Mouse (Mus musculus) gastrocnemius, postnatal 36 days (tissue): ENCODE measurements around the gene Nphs2. TPM values are rescaled to one million over a fixed set of nuclear protein-coding genes. Genes with fewer than 3 reads are reported as not detected.
A peak's percentile ranks its signal among the peaks of the same experiment; 100 is the strongest.
"Not testable (repeated sequence)": the region's sequence is repeated elsewhere in the genome, so short reads cannot be mapped to it uniquely, and the experiment has no call there.

Source experiments
- DNase-seq, 2 experiments: peaks; one replicate each; pipeline ENCODE4 v3.0.0; 2022
- intact Hi-C: fragments of 180-260 bp; cut with DNase I; formaldehyde crosslinking; loops from one replicate; pipeline ENCODE4 v1.15.1; 2025
- long read RNA-seq, 2 experiments: library from polyadenylated mRNA; stranded (forward); transcript quantifications; one replicate each; pipeline ENCODE4 v2.0.0; 2021
- total RNA-seq, 2 experiments: library from RNA; stranded (reverse); gene quantifications; 2 replicates each; pipeline ENCODE4 v1.2.3; 2021

The Nphs2 gene
- not detected for total RNA-seq
- long read RNA-seq, experiment 1 = 0 reads
- long read RNA-seq, experiment 2 = 0 reads

GRCm38 (mm10) chr1:156310630-156311029 lies at the start of gene Nphs2:
Gene Nphs2, plus strand, starts transcription at chr1:156310727.
- no peak for DNase-seq
- intact Hi-C loops = no loop called here

- intact Hi-C loops = loop anchor here (5.0 kb wide), 2 partner anchors 279 to 369 kb away; no protein-coding TSS in a partner anchor
Observed at GRCm38 (mm10) chr1:156263352-156263751, 47.2 kb upstream of the Nphs2 start.

GRCm38 (mm10) chr1:156263946-156264345 lies 46.6 kb upstream of the Nphs2 start:
- intact Hi-C loops = loop anchor here (5.0 kb wide), 2 partner anchors 278 to 368 kb away; no protein-coding TSS in a partner anchor
- DNase-seq = no peak

More at GRCm38 (mm10) chr1:156263352-156263751, 47.2 kb upstream of the Nphs2 start:
- peak in 1 of 2 experiments; percentile 21 for DNase-seq

GRCm38 (mm10) chr1:156268546-156268945 lies 42.0 kb upstream of the Nphs2 start:
- intact Hi-C loops, DNase-seq: not testable (repeated sequence)

GRCm38 (mm10) chr1:156270471-156270870 lies 40.1 kb upstream of the Nphs2 start:
- DNase-seq = no peak
- intact Hi-C loops = no loop called here

GRCm38 (mm10) chr1:156271654-156272053 lies 38.9 kb upstream of the Nphs2 start:
- intact Hi-C loops = loop anchor here (1.0 kb wide), 1 partner anchor 17 kb away; no protein-coding TSS in a partner anchor
- no peak for DNase-seq

- intact Hi-C loops = no loop called here
- no peak for DNase-seq
Observed at GRCm38 (mm10) chr1:156273647-156274046, 36.9 kb upstream of the Nphs2 start.

GRCm38 (mm10) chr1:156280131-156280530 lies 30.4 kb upstream of the Nphs2 start:
- DNase-seq = no peak
- intact Hi-C loops = no loop called here

- DNase-seq = no peak
- intact Hi-C loops = no loop called here
Observed at GRCm38 (mm10) chr1:156284207-156284606, 26.3 kb upstream of the Nphs2 start.

GRCm38 (mm10) chr1:156284851-156285540 lies 25.5 kb upstream of the Nphs2 start:
- no peak for DNase-seq
- intact Hi-C loops = no loop called here

GRCm38 (mm10) chr1:156285541-156285896 lies 25.0 kb upstream of the Nphs2 start:
- intact Hi-C loops = no loop called here
- DNase-seq = no peak

- intact Hi-C loops = no loop called here
- DNase-seq = no peak
Observed at GRCm38 (mm10) chr1:156288556-156289221, 21.8 kb upstream of the Nphs2 start.

GRCm38 (mm10) chr1:156289222-156289587 lies 21.3 kb upstream of the Nphs2 start:
- intact Hi-C loops, DNase-seq: not testable (repeated sequence)

GRCm38 (mm10) chr1:156290016-156290415 lies 20.5 kb upstream of the Nphs2 start:
- no peak for DNase-seq
- intact Hi-C loops = no loop called here

- intact Hi-C loops = no loop called here
- DNase-seq = no peak
Observed at GRCm38 (mm10) chr1:156302911-156303749, 7.4 kb upstream of the Nphs2 start, which contains the start of gene Tdrd5. Gene Tdrd5, minus strand, starts transcription at chr1:156303664.

GRCm38 (mm10) chr1:156308595-156308994 lies 1.9 kb upstream of the Nphs2 start:
- intact Hi-C loops = no loop called here
- no peak for DNase-seq

GRCm38 (mm10) chr1:156323126-156323525 lies 12.6 kb downstream of the Nphs2 start:
- intact Hi-C loops = no loop called here
- DNase-seq = no peak

- intact Hi-C loops = no loop called here
Observed at GRCm38 (mm10) chr1:156340847-156341246, 30.3 kb downstream of the Nphs2 start.

GRCm38 (mm10) chr1:156344433-156344832 lies 33.9 kb downstream of the Nphs2 start:
- no peak for DNase-seq
- intact Hi-C loops = no loop called here

More at GRCm38 (mm10) chr1:156340847-156341246, 30.3 kb downstream of the Nphs2 start:
- no peak for DNase-seq

- intact Hi-C loops = no loop called here
- no peak for DNase-seq
Observed at GRCm38 (mm10) chr1:156345633-156346032, 35.1 kb downstream of the Nphs2 start.

GRCm38 (mm10) chr1:156349031-156349430 lies 38.5 kb downstream of the Nphs2 start:
- DNase-seq = no peak
- intact Hi-C loops = no loop called here
